Mouse (Mus musculus) cerebellum, adult 9-11 months (tissue): ENCODE results near the gene Cavin3.
A peak's percentile ranks its signal among the peaks of the same experiment; 100 is the strongest.
"Not testable (repeated sequence)": the region's sequence is repeated elsewhere in the genome, so short reads cannot be mapped to it uniquely, and the experiment has no call there.

Source experiments
- DNase-seq: peaks from one replicate; pipeline ENCODE4 v3.0.0; 2022

Cavin3 gene

GRCm38 (mm10) chr7:105480081-105480480 lies 2.0 kb downstream of the Cavin3 start:
- DNase-seq = no peak

- DNase-seq = no peak
Observed at GRCm38 (mm10) chr7:105479232-105479631, 2.9 kb downstream of the Cavin3 start.

GRCm38 (mm10) chr7:105478344-105478743 lies 3.8 kb downstream of the Cavin3 start:
- no peak for DNase-seq

DNA sequence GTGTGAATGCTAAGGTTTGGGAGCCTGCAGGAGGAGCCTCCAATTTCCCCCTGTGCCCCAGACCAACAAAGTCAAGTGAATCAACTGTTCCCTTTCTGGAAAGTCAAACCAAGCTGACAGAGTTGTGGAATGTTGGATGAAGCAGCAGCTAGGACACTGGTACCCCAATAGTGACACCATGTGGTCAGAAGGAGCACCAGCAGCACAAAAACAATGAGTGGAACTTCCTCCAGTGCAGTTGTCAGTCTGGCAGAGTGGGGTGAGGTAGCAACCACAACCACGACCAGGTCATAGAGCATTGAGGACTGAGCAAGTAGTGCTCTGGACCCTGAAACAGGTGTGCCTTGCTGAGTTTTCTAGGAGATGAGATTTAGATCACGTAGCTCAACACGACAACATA lies 4.3 kb downstream of the Cavin3 start:
- DNase-seq = peak; percentile 25

DNA sequence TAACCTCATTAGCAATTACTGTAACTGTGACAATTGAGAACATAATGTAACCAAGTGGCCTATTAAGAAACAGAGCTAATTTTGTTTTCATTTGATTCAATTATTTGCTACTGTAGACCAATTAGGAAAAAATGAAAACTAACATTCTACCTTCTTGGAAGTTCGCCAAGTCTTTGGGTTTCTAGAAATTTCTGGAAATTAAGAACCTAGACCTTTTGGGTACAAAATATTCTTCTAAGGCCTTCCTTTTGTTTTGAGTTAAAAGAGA lies 4.7 kb downstream of the Cavin3 start:
- DNase-seq = no peak

- DNase-seq = no peak
Observed at GRCm38 (mm10) chr7:105476683-105477432, 5.2 kb downstream of the Cavin3 start.

DNA sequence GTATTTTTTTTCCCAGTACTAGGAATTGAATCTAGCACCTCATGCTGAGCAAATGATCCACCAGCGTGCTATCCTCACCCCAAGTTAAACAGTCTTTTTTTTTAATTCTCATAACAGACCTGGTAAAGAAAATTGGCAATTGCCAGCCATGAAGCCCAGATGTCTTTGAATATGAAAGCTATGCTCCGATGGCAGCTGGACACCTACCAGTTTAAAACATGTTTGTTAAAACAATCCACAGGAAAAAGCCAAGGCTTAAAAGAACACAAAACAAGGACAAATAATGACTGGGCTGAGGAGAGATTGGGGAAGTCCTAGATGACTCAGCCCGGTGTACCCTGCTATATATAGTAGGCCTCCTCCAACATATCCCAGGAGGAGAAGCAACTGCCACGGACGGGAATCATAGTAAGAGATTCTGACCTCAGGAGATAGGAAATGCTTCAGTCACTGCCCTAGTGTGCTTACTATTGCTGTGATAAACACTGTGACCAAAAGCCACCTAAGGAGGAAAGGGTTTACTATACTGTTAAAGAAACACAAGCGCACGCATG lies 6.6 kb downstream of the Cavin3 start:
- DNase-seq = no peak

DNA sequence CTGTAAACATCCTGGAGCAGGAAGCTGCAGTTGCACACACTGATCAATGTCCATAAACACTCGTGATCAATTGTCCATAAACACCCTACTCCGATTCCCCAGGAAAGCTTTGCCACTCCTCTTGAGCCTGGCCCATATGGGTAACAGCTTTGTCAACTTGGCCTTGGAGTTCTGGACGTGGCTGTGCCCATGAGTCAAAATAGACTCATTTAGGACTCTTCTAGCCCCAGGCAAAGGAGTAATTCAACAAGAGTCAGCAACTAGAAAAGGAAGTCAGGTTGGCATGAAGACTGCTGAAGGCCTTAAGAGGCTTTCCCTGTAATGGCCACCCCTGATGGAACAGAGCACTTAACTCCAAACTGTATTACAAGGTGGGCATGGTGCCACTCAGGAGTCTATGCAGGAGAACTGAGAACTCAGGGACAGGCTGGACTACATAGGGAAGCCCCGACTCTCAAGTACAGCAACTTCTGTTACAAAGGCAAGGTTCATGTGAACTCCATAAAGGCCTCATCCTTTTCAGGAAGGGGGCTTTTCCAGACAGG lies 7.3 kb downstream of the Cavin3 start:
- no peak for DNase-seq

DNA sequence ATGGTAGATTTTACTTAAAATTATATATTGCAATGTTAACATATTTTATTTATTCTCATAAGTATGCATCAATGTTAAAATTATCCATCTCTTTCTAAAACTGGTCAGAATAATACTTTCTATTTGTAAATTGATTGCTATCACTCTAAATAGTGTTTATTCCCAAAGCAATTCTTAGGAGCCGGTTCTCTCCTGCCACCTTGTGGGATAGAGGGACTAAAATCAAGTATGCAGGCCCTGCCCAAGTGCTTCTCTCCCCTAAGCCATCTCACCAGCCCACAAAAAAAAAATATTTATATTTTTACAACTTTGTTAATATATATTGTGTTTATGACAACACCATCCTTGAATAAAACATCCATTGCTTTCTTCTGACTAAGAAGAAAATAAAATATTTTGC lies 9.5 kb downstream of the Cavin3 start:
- DNase-seq = no peak

DNA sequence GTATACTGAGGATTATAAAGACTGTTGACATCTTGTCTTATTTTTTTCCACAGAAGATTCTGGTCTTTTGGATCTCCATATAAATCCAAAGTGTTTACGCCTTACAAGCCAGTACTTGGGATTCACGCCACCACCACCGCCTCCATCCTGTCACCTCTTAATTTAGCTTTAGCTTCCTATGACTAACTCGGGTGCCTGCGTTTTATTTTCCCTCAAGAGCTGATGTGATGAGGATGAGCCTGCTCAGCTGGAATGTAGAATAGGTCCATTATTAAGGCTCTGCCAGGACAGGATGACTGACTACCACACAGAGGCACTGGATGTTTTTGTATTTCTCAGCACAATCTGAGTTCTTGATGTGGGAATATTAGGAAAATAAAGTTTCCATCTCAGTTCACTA lies 16.6 kb downstream of the Cavin3 start:
- not testable (repeated sequence) for DNase-seq

- DNase-seq = no peak
Observed at GRCm38 (mm10) chr7:105458546-105458945, 23.6 kb downstream of the Cavin3 start.

GRCm38 (mm10) chr7:105453345-105453744 lies 28.8 kb downstream of the Cavin3 start:
- not testable (repeated sequence) for DNase-seq

DNA sequence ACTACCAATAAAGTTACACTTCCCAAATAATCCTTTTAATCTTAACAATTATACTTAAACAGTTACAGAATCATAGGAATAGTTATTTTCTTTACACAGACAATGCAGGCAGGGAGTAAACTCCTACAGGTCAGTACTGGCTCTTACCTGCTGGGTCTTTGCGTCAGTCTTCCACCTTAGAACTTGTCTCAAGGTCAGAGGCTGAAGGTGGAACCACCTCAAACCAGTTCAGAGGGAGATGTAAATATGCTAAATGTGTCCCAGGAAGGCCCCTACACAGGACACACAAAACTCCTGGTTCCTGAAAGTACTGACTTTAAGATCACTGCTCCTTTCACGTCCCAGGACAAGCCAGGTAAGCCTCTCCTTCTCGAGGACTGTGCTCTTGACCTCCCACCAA lies 37.0 kb downstream of the Cavin3 start:
- no peak for DNase-seq

GRCm38 (mm10) chr7:105441426-105441825 lies 40.7 kb downstream of the Cavin3 start:
- DNase-seq = no peak

GRCm38 (mm10) chr7:105437979-105438772 lies 43.9 kb downstream of the Cavin3 start:
- DNase-seq = no peak

DNA sequence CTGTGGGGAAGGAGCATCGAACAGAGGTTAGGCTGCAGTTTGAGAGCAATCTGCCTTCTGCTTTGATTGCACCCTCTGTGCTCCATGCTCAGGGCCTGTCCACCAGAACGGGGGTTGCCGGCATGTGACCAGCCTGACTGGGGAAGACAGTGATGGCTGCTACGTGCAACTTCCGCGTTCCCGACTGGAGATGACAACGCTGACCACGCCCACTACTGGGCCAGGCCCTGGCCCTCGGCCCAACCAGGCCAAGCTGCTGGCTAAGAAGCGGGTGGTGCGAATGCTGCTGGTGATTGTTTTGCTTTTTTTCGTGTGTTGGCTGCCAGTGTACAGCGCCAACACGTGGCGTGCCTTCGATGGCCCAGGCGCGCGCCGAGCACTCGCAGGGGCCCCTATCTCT lies 47.3 kb downstream of the Cavin3 start:
- no peak for DNase-seq

DNA sequence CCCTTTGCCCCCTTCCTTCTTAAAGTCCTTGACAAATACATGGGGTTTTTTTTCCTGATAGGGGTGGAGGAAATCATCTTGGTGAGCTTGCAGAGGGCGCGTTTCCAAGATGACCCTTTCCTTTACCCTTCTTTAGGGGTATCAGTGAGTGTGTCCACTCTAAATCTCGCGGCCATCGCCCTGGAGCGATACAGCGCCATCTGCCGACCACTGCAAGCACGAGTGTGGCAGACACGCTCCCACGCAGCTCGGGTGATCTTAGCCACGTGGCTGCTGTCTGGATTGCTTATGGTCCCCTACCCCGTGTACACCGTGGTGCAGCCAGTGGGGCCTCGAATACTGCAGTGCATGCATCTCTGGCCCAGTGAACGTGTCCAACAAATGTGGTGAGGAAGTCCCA lies 48.2 kb downstream of the Cavin3 start:
- no peak for DNase-seq

DNA sequence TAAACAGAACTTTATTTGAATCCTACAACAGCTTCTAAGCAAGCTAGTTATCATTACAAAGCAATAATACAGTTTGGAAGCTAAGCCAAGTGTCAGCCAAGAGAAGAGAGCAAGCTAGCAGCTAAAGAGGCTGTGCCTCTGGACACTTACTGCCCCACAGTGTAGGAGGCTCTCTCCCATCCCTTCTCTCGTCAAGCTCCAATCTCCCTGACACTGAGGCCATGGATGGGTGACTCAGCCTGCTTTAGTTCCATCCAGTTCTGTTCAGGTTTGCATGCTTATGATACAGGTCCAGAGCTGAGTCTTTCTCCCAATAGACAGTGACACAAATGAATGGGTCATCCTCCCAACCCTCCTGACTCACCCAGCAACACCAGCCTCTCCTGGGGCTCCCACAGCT lies 50.0 kb downstream of the Cavin3 start:
- DNase-seq = no peak
